Mouse (Mus musculus) cerebellum, adult 11-12 months (tissue): ENCODE data around the gene Wipf2.
"Not testable (repeated sequence)": the region's sequence is repeated elsewhere in the genome, so short reads cannot be mapped to it uniquely, and the experiment has no call there.

Experiments used
- DNase-seq: peaks from one replicate; pipeline ENCODE4 v3.0.0; 2022

Gene Wipf2

DNA sequence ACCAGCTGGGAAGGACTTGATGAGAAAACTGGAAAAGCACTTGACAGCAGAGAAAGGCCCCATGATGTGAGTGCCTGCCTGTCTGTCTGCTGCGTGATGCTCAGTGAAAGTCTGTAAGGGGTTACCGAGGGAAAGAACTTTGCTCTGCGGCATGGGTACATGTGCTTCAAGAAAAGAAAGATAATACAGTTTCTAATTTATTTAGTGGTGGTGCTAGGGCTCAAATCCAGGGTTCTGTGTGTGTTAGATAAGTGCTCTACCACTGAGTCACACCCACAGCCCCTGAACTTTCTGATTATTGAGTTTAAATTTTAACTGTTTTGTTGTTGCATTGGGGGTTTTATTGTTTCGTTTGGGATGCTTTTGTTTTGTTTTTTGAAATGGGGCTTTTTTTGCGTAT, 48.1 kb downstream of the Wipf2 start:
- no peak for DNase-seq

GRCm38 (mm10) chr11:98914196-98914595, 50.8 kb downstream of the Wipf2 start:
- DNase-seq = no peak

GRCm38 (mm10) chr11:98916376-98916775, 52.9 kb downstream of the Wipf2 start:
- not testable (repeated sequence) for DNase-seq

DNA sequence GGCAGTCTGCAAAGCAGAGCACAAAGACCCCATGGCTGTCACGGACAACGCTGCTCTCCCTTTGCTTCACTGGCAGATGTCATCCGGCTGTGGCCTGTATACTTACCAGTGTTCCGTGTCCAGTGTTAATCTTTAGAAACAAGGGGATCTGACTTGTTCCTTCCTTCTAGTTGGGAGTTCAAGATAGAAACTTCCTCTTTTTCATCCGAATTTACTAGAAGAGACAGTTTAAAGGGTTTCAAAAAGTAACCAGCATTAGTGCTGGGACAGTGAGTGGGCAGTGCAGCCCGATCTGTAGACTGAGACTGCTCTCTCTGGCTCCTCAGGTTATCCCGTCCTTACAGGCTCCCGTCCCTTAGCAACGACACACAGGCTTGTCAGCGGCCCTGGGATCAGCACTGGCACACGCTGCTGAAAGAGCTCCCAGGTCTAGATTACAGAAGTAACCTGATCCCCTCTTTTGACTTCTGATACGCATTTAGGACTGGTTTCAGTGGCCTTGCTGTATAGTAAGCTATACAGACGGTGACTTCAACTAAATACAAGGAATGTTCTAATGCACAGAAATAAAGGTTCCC, 54.1 kb downstream of the Wipf2 start:
- DNase-seq = no peak

- no peak for DNase-seq
These were observed 54.8 kb downstream of the Wipf2 start for GRCm38 (mm10) chr11:98918231-98918630.

DNA sequence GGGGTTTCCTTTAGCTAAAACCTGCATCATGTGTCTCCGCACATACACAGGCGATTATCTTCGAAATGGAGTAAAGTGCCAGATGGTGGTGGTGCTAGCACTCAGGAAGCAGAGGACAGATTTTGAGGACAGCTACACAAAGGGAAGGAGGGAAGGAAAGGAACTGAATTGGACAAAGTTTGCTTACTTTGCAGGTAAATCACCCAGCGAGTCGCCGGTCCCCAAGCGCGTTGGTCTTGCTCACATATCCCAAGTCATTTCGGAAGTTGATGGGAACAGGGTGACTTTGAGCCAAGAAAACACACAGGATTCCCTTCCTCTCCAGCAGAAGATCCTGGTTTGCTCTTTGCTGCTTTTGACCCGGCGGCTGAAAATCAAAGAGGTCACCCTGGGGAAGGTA, 55.6 kb downstream of the Wipf2 start:
- DNase-seq = no peak

- DNase-seq = peak; percentile 38
These were observed 58.4 kb downstream of the Wipf2 start for GRCm38 (mm10) chr11:98921813-98922212.

- peak; percentile 47 for DNase-seq
These were observed 58.9 kb downstream of the Wipf2 start for GRCm38 (mm10) chr11:98922307-98922706.

DNA sequence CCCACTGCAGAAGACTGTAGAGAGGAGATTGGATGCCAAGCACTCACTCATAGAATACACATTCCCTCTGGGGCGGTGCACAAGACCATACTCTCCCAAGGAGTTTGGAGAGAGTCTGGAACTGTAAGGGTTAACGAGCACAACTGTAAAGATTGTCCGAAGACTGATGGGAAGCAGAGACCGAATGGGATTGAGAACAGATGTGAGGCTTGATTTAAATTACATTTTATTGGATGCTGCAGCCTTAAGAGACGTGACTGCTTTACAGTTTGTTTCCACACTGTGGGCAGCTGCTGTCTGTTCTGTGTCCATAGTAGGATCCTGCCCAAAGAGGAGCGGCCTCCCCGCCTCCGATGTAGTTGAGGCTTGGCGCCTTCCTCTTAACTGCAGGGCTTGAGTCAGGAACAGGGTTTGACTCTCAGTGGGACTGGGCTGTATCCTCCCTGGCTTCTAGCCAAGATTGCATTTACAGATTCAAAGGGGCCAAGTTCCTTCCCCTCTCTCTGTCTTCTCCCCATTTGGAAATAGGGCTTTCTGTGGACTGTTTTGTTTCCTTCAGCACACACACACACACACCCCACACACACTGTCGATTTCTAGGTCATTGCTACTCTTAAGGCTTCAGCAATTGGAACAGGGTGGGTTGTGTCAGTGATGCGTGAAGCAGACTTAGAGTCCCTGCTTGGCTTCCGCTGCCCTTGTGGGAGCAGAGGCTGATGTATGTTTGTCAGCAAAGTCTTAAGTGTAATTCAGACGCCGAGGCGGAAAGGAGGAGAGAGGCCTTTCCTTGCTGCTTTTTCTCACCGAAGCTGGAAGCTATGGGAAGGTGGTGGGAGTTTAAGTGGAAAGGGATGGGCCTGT, 59.6 kb downstream of the Wipf2 start:
- peak; percentile 34 for DNase-seq

DNA sequence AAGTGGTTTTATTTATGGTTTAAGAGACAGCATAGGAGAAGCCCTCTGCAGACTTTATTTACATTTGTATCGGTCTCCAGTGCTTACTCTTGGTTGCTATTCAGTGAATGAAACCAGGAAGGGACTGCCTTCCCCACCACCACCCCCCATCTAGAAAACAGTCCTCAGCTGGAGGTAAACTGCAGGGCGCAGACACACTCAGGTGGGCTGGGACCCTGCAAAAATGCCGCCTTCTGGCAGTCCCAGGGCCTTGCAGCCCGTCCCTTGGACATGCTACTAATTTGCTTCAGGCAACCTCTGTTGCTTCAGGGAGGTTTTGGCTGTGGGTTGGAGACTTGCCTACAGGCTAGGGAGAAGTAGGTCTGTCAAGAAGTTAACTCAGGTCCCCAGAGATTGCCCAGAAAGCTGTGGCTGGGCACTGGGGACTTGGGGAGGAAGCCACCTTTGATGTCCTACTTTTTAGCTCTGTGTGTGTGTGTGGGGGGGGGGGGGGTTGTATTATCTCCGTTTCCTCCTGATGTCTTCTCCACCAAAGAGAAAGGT, 61.3 kb downstream of the Wipf2 start:
- DNase-seq = peak; percentile 37

DNA sequence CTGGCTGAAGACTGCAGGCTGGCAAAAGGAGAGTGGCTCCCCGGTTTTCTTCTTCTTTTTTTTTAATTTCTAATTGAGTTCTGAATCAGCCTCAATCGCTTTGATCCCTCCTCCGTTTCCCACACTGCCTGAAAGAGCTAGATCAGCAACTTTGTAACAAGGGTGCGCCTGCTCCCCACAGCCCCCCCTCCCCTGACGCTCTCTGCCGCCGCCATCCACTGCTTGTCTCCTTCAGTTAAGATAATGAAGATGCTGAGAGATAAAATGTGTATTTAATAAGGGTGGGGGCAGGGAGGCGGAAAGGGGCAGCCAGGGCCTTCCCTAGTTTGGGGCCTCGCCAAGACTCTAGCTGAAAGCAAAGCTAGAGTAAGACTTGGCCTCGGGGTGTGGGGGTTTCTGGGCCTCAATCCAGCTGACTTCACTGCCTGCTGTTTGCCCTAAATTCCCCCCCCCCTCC, 61.9 kb downstream of the Wipf2 start:
- peak; percentile 49 for DNase-seq

- DNase-seq = peak; percentile 60
These were observed 62.5 kb downstream of the Wipf2 start for GRCm38 (mm10) chr11:98925868-98926311.

- no peak for DNase-seq
These were observed 63.1 kb downstream of the Wipf2 start for GRCm38 (mm10) chr11:98926553-98926952.

GRCm38 (mm10) chr11:98927438-98928076, 64.1 kb downstream of the Wipf2 start, which contains the start of gene Rara:
Rara (plus strand) TSS chr11:98927818.
- peak; percentile 77 for DNase-seq

DNA sequence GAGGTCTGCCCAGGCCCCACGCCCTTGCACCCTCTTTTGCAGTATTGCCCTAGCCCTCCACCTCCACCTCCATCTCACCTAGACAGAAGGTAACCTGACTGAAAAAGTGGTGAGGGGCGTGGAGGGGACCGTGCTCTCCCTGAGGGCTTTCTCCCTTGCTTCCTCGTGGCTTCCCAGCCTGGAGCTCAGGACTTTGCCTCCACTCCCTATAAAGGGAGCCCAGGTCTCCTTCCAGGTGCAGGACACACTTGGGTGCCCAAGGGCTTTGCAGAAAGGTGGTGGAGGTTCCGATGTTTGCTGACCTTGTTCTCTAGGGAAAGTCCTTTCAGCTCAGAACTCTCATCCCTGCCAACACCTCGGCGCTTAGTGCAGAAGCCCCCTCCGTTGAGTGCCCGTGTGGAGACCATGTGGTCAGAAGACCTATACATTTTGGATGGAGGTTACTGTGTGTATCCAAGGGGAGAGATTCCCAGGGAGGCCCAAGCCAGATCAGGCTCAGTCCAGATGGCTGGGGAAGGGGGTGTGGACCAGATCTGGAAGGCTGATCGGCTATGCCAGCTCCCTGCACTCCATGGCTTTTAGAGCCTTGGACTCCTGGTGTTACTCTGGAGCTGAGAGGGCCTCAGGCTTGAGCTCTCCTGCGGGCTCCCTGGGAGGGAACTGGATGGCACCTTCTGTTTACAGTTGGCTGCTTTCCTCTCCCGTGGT, 64.9 kb downstream of the Wipf2 start:
- peak; percentile 78 for DNase-seq

DNA sequence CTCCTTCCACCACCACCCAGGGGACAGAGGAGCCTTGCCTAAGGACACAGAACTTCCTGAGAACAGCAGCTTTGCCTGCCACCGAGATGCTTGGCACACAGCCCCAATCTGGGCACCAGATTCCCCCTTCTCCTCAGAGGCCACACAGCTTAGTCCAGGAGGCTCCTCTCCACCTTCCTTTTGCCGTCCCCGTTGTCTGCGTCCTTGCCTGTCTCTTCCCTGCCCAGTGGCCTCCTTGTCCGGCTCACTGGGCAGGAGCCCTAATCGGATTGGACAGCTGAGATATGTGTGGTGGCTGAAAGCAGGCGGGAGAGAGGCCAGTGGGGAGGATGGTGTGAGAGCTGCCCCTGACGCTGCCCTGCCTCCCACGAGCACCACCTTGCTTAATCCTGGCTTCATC, 66.1 kb downstream of the Wipf2 start:
- DNase-seq = peak; percentile 85

DNA sequence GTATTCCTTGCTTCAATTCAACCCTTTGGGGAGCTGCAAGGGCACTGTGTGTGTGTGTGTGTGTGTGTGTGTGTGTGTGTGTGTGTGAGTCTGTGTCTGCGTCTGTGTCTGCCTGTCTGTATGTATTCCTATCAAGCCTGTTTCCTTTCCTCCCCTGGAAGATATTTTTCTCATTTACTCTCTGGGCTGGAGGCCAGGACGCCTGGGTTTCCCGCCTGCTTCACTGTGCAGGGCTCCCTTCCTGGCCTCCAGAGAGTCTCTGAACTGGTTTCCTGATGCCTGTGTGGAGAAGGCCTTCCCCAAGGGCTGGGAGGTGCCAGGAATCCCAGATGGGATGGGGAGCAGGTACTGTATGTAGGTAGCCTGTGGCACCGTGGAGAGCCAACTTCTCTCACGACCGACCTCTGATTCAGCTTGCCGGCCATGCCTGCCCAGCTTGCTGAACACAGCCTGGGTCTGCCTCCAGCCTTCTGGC, 66.7 kb downstream of the Wipf2 start:
- peak; percentile 91 for DNase-seq

DNA sequence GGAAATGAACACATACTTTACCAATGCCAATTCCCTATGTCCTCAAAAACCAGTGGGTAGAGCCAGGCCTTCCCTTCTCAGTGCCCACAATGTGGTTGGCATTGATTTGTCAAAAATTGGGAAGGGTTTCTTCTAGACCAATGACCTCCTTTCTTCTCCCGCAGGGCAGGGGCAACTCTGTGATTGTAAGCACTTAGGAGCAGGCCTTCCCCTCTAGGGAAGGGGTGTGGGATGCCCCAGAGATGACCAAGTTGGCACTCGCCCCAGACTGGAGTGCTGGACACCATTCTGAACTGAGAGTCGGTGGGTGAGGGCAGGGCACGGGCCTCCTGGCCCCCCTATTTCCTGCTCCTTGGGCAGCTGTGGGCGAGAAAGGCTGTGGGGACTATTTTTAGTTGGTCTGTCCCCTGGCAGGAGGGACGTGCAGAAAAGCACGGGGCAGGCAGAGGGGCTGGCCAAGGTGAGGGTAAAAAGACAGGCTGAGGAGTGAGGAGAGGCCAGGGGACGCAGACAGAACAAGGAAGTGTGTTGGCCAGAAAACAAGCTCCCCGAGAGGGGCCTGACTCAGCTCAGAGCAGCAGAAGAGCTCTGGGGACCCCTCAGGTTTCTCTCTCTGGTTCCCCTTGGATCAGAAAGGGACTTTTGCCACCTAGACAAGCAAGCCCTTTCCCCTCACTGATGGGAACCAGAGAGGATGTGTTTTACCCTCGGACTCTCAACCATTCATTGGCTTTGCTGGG, 67.5 kb downstream of the Wipf2 start:
- peak; percentile 72 for DNase-seq

DNA sequence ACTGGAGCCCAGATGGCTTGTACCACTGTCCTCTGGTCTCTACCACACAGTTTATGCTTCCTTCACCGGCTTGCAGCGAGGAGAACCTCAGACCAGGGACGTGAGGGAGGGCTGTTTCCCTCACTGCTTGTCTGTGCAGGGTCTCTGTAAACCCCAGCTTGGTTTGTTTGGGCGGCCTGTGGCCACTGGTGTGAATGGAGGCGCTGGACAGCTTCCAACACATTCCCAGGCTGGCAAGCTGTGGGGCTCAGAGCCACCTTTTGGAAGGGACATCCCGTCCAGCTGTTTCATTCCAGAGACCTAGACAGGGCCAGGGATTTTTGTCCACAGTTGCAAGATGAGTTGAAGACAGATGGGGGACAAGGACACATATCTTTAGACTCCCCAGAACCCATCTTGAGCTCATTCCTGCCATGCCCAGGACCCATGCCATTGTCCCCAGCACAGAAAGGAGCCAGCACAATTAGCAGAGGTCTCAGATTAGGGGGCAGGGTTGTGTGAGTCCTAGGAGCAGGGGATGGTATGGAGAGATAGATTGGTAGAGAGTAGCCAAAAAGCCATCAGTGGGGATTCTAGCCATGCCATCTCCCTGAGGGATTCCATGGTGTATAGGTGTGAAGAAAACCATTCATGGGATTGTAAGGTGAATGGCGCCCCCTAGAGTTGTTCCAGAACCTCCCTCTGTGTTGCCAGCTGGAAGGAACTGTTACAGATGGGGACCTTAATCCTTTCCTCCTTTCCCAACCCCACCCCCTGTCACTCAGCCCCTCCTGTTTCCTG, 68.3 kb downstream of the Wipf2 start:
- DNase-seq = peak; percentile 67

DNA sequence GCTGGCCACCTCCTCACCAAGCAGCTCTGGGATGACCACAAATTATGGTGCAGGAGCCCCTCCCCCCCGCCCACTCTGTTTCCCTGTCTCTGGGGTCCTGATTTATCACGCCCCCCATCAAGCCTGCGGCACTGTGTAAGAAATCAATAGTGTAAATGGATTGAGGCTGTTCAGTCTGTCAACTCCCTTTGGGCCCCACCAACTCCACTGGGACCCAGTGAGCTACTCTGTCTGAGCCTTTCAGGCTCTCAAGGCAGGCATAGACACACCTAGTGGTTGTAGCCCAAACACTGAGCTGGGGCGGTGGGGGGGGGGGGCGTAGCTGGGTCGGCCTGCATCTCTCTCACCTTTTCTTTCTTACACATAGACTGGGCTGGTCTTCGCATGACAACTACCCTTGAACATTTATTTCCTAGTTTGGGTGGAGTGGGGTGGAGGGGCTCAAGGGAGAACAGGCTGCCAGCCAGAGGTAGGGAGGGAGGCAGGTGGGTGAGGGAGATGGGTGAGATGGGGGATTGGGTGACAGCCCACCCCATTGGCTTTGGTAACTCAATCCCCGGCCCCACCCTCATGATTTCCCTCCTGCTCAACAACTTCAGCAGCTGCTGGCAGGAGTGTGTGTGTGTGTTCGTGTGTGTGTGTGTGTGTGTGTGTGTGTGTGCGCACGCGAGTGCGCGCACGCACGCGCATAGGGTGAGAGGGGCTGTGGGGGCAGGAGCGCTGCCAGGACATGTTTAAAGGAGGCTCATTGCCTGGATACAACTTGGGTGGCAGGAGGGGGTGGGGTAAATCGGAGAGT, 69.1 kb downstream of the Wipf2 start:
- peak; percentile 62 for DNase-seq
